In the genomic region with DNA sequence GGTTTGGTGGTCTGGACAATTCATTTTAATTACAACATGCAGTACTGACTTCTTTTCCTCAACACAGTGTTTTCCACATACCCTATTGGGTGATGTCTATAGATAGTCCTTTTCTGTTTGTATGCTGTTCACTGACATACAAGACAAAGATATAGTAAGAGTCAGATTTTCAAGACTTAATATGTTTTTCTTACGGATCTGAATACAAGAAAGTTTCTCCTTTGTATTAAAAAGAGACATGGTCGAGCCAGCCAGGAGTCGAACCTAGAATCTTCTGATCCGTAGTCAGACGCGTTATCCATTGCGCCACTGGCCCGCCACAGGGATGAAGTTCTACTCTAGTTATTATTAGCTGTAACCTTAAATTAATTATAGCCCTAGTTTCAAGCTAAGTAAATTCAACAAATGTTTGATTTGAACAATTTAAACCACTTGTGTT, we compare ENCODE assay signal across 8 mouse cellular contexts. TPM values are rescaled to one million over a fixed set of nuclear protein-coding genes. Genes with fewer than 3 reads are reported as not detected.
DNase-seq lines count a peak whose midpoint lies in the region; ATAC-seq and TF ChIP-seq lines count a peak whose summit lies in the region.

No protein-coding gene starts in this region.

- H3K4me1 ChIP-seq in embryonic facial prominence, embryonic 15.5 days, result peaks cover 8% of the 10 kb centered on the region; the same call in 1 of the 2 replicates
- H3K4me1 ChIP-seq in heart, embryonic 13.5 days, result peaks cover 4% of the 10 kb centered on the region; the same call in 1 of the 2 replicates
- H3K4me1 ChIP-seq in kidney, embryonic 14.5 days (ENCODE audit: control insufficient read depth, insufficient read depth, low read length), result no peaks in the 10 kb centered on the region
- H3K4me1 ChIP-seq in lung, postnatal 0 days (ENCODE audit: insufficient read depth, low read depth, low read length), result peaks cover 2% of the 10 kb centered on the region; the same call in 1 of the 2 replicates

- no peaks in the 10 kb centered on the region for H3K36me3 ChIP-seq in embryonic facial prominence, embryonic 15.5 days
- no peaks in the 10 kb centered on the region for H3K36me3 ChIP-seq in heart, embryonic 13.5 days
- no peaks in the 10 kb centered on the region for H3K36me3 ChIP-seq in kidney, embryonic 14.5 days (ENCODE audit: control insufficient read depth, insufficient read depth, low read length)
- no peaks in the 10 kb centered on the region for H3K36me3 ChIP-seq in lung, postnatal 0 days (ENCODE audit: insufficient read depth, low read length)

- peak; percentile 27 to 60 for DNase-seq in cerebellum, postnatal 36 days
- DNase-seq in cerebellum, adult 8-10 months, result no peak
- peak; percentile 79 for DNase-seq in R1 (ENCODE audit: low read depth, low spot score)
- DNase-seq in lung, postnatal 0 days (ENCODE audit: low spot score), result peak; percentile 77
- DNase-seq in retina, embryonic 14.5 days (ENCODE audit: low spot score), result peak; percentile 86

- no peak overlapping the region for H3K9ac ChIP-seq in embryonic facial prominence, embryonic 15.5 days
- peak overlapping the region; percentile 81 for H3K9ac ChIP-seq in heart, embryonic 13.5 days
- H3K9ac ChIP-seq in kidney, embryonic 14.5 days (ENCODE audit: low read depth, low read length), result no peak overlapping the region; the same call in 1 of the 2 replicates
- H3K9ac ChIP-seq in lung, postnatal 0 days (replicated peaks; ENCODE audit: low read depth), result no peak overlapping the region; the same call in 1 of the 2 replicates

- peaks cover 31% of the 10 kb centered on the region for H3K27me3 ChIP-seq in embryonic facial prominence, embryonic 15.5 days
- peaks cover 26% of the 10 kb centered on the region for H3K27me3 ChIP-seq in heart, embryonic 13.5 days (replicated peaks)
- H3K27me3 ChIP-seq in kidney, embryonic 14.5 days (ENCODE audit: control insufficient read depth, insufficient read depth, low read length), result peaks cover 20% of the 10 kb centered on the region
- no peaks in the 10 kb centered on the region; the same call in 1 of the 2 replicates for H3K27me3 ChIP-seq in lung, postnatal 0 days (replicated peaks; ENCODE audit: insufficient read depth, low read length)

- TF ChIP-seq EP300 in lung, postnatal 0 days (IDR thresholded peaks at IDR 0.05), result no peak; the same call in 1 of the 2 replicates

- H3K9me3 ChIP-seq in embryonic facial prominence, embryonic 15.5 days (replicated peaks), result no peaks in the 10 kb centered on the region
- H3K9me3 ChIP-seq in heart, embryonic 13.5 days, result no peaks in the 10 kb centered on the region
- no peaks in the 10 kb centered on the region for H3K9me3 ChIP-seq in kidney, embryonic 14.5 days (ENCODE audit: control insufficient read depth, low read length)
- no peaks in the 10 kb centered on the region for H3K9me3 ChIP-seq in lung, postnatal 0 days (ENCODE audit: low read length)

- TF ChIP-seq CTCF in lung, postnatal 0 days (IDR thresholded peaks at IDR 0.05), result no peak

- WGBS in embryonic facial prominence, embryonic 15.5 days, result 1% methylated on average over 8 of the region's 8 CpGs
- WGBS in heart, embryonic 13.5 days, result under 1% methylated on average over 8 of the region's 8 CpGs
- WGBS in kidney, embryonic 14.5 days, result under 1% methylated on average over 8 of the region's 8 CpGs
- 0% methylated on average over 8 of the region's 8 CpGs for WGBS in lung, postnatal 0 days

- H3K4me2 ChIP-seq in embryonic facial prominence, embryonic 15.5 days (replicated peaks), result peak overlapping the region; percentile 70
- H3K4me2 ChIP-seq in heart, embryonic 13.5 days, result peak overlapping the region; percentile 78
- H3K4me2 ChIP-seq in kidney, embryonic 14.5 days (replicated peaks; ENCODE audit: low read depth, low read length), result peak overlapping the region; percentile 77
- H3K4me2 ChIP-seq in lung, postnatal 0 days (replicated peaks; ENCODE audit: low read depth, low read length), result peak overlapping the region; percentile 76

- H3K4me3 ChIP-seq in embryonic facial prominence, embryonic 15.5 days (replicated peaks), result peak overlapping the region; percentile 51
- H3K4me3 ChIP-seq in heart, embryonic 13.5 days, result peak overlapping the region; percentile 67
- H3K4me3 ChIP-seq in kidney, embryonic 14.5 days (ENCODE audit: low read length), result peak overlapping the region; percentile 43
- peak overlapping the region; percentile 51 for H3K4me3 ChIP-seq in lung, postnatal 0 days (ENCODE audit: low read depth, low read length)

- H3K27ac ChIP-seq in embryonic facial prominence, embryonic 15.5 days (replicated peaks), result no peak overlapping the region
- no peak overlapping the region for H3K27ac ChIP-seq in heart, embryonic 13.5 days (replicated peaks)
- no peak overlapping the region for H3K27ac ChIP-seq in kidney, embryonic 14.5 days (ENCODE audit: low read depth, low read length)
- no peak overlapping the region for H3K27ac ChIP-seq in lung, postnatal 0 days (ENCODE audit: low read length)

- ATAC-seq in embryonic facial prominence, embryonic 15.5 days (ENCODE audit: insufficient number of reproducible peaks, low FRiP score, low TSS enrichment, low read depth), result no peak
- ATAC-seq in heart, embryonic 13.5 days (ENCODE audit: extremely low read depth, insufficient number of reproducible peaks, low FRiP score, low TSS enrichment), result peak; percentile 54; the same call in 1 of the 2 replicates
- ATAC-seq in kidney, embryonic 14.5 days (ENCODE audit: low FRiP score, low TSS enrichment), result peak; percentile 67; the same call in 1 of the 2 replicates
- peak; percentile 65 for ATAC-seq in lung, postnatal 0 days

RNA-seq across cellular contexts. Expression of a gene that starts 11.4 kb away (rescaled TPM):
- polyA plus RNA-seq in embryonic facial prominence, embryonic 15.5 days (2015; fragmentation: Nextera tagmentation; extraction: Ambion mirVana), result 1.2 and 1.8 TPM in 2 replicates
- polyA plus RNA-seq in heart, embryonic 13.5 days (2015; fragmentation: Nextera tagmentation; extraction: Ambion mirVana), result 0.59 and 3.3 TPM in 2 replicates
- not detected in 2 replicates for polyA plus RNA-seq in kidney, embryonic 14.5 days (2014; fragmentation: Nextera tagmentation; extraction: Ambion mirVana)
- polyA plus RNA-seq in lung, postnatal 0 days (2015; fragmentation: Nextera tagmentation; extraction: Ambion mirVana), result 0.62 and 1.1 TPM in 2 replicates

RNA-seq across cellular contexts. Expression of a gene that starts 14.4 kb away (rescaled TPM):
- polyA plus RNA-seq in embryonic facial prominence, embryonic 15.5 days (2015; fragmentation: Nextera tagmentation; extraction: Ambion mirVana), result 2.8 and 17.2 TPM in 2 replicates
- polyA plus RNA-seq in heart, embryonic 13.5 days (2015; fragmentation: Nextera tagmentation; extraction: Ambion mirVana), result 4.1 and 11.0 TPM in 2 replicates
- 8.6 and 14.9 TPM in 2 replicates for polyA plus RNA-seq in kidney, embryonic 14.5 days (2014; fragmentation: Nextera tagmentation; extraction: Ambion mirVana)
- 4.2 and 5.2 TPM in 2 replicates for polyA plus RNA-seq in lung, postnatal 0 days (2015; fragmentation: Nextera tagmentation; extraction: Ambion mirVana)

RNA-seq across cellular contexts. Expression of a gene that starts 14.8 kb away (rescaled TPM):
- 3.1 and 4.0 TPM in 2 replicates for polyA plus RNA-seq in embryonic facial prominence, embryonic 15.5 days (2015; fragmentation: Nextera tagmentation; extraction: Ambion mirVana)
- 3.1 and 3.4 TPM in 2 replicates for polyA plus RNA-seq in heart, embryonic 13.5 days (2015; fragmentation: Nextera tagmentation; extraction: Ambion mirVana)
- polyA plus RNA-seq in kidney, embryonic 14.5 days (2014; fragmentation: Nextera tagmentation; extraction: Ambion mirVana), result 14.1 and 26.0 TPM in 2 replicates
- polyA plus RNA-seq in lung, postnatal 0 days (2015; fragmentation: Nextera tagmentation; extraction: Ambion mirVana), result 0.45 and 0.81 TPM in 2 replicates

RNA-seq across cellular contexts. Expression of a gene that starts 20.2 kb away (rescaled TPM):
- 17.5 and 20.6 TPM in 2 replicates for polyA plus RNA-seq in embryonic facial prominence, embryonic 15.5 days (2015; fragmentation: Nextera tagmentation; extraction: Ambion mirVana)
- polyA plus RNA-seq in heart, embryonic 13.5 days (2015; fragmentation: Nextera tagmentation; extraction: Ambion mirVana), result 10.8 and 11.3 TPM in 2 replicates
- 33.2 and 38.0 TPM in 2 replicates for polyA plus RNA-seq in kidney, embryonic 14.5 days (2014; fragmentation: Nextera tagmentation; extraction: Ambion mirVana)
- polyA plus RNA-seq in lung, postnatal 0 days (2015; fragmentation: Nextera tagmentation; extraction: Ambion mirVana), result 4.1 and 4.6 TPM in 2 replicates

RNA-seq across cellular contexts. Expression of a gene that starts 21.8 kb away (rescaled TPM):
- 33.6 and 33.8 TPM in 2 replicates for polyA plus RNA-seq in embryonic facial prominence, embryonic 15.5 days (2015; fragmentation: Nextera tagmentation; extraction: Ambion mirVana)
- polyA plus RNA-seq in heart, embryonic 13.5 days (2015; fragmentation: Nextera tagmentation; extraction: Ambion mirVana), result 15.8 and 19.9 TPM in 2 replicates
- polyA plus RNA-seq in kidney, embryonic 14.5 days (2014; fragmentation: Nextera tagmentation; extraction: Ambion mirVana), result 81.2 and 125 TPM in 2 replicates
- 2.7 TPM in 1 of 2 replicates, not detected in the other for polyA plus RNA-seq in lung, postnatal 0 days (2015; fragmentation: Nextera tagmentation; extraction: Ambion mirVana)
